Mouse (Mus musculus): ENCODE data around the gene Arhgef3.

DNA sequence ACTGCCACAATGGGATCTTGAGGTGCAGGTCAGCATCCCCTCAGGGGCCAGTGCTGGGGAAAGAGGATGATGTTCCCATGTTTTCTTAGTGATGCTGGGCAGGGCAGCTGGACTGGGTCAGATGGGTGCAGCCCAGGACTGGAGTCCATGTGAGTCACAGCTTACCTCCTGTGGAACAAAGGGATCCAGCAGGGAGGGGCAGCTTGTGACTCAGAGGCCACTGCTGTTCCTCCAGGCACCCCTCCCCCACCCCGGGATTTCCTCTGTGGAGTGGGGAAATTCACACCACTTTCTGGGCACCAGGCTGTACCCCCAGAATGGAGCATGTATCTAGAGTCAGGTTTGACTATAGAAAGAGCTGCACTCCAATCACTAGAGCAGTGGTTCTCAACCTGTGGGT, 16.8 kb downstream of the Arhgef3 start:
- TF ChIP-seq EP300 (IDR thresholded peaks at IDR 0.05; ENCODE audit: insufficient read depth, low read depth, low read length) (no peak), POLR2A (IDR thresholded peaks at IDR 0.05; ENCODE audit: insufficient read depth, low read length) (no peak), CTCF (IDR thresholded peaks at IDR 0.05; ENCODE audit: low read depth, low read length) (no peak)
